Mouse (Mus musculus): ENCODE results near the gene Mup11. TPM values are rescaled to one million over a fixed set of nuclear protein-coding genes. Genes with fewer than 3 reads are reported as not detected.
"Not testable (repeated sequence)": the region's sequence is repeated elsewhere in the genome, so short reads cannot be mapped to it uniquely, and the experiment has no call there.

Mup11 gene
- not detected for total RNA-seq (2022)

GRCm38 (mm10) chr4:60662311-60662710, at the start of gene Mup11:
Gene Mup11, minus strand, starts transcription at chr4:60662411.
- DNase-seq (ENCODE audit: low spot score): not testable (repeated sequence)

Other genes starting within 250 kb of the Mup11 start
- not detected for gene Mup9, start 240.5 kb downstream of the Mup11 start, total RNA-seq (2022)
- not detected for gene Mup1, start 160.5 kb downstream of the Mup11 start, total RNA-seq (2022)
- not detected for gene Mup10, start 80.2 kb downstream of the Mup11 start, total RNA-seq (2022)
- not detected for gene Mup12, start 78.9 kb upstream of the Mup11 start, total RNA-seq (2022)
- 1 to 10 TPM in 2 of 4 experiments, under 1 TPM in 1, not detected in 1; 0.38 to 7.0 (median 1.5) TPM for gene Mup22, start 159.1 kb upstream of the Mup11 start, total RNA-seq (2022)

Measured in heart, adult 8-10 months (tissue).